Mouse (Mus musculus) ES-E14 (cell line): Measurements from ENCODE around the gene Pola1. TPM values are rescaled to one million over a fixed set of nuclear protein-coding genes. Genes with fewer than 3 reads are reported as not detected.

Source experiments
- DNase-seq: peaks from one replicate; pipeline ENCODE4 v3.0.0-alpha.2; 2013; ENCODE audit warnings: low read depth, low spot score
- H3K27ac ChIP-seq: 2 replicates; pipeline ENCODE4 v1.5.1; 2012; ENCODE audit warnings: low read depth, mild to moderate bottlenecking, low read length, moderate library complexity, mixed read lengths; ENCODE audit not compliant: poor library complexity, insufficient read depth, severe bottlenecking
- H3K36me3 ChIP-seq: 2 replicates; pipeline ENCODE4 v1.6.1; 2012; ENCODE audit warnings: mild to moderate bottlenecking, low read length, moderate library complexity, mixed read lengths; ENCODE audit not compliant: control insufficient read depth, poor library complexity, insufficient read depth, severe bottlenecking
- H3K4me1 ChIP-seq, 2 experiments: fragments of 150-350 bp in 1 of 2; sonication (generic) in 1 of 2; 2 replicates each; pipeline ENCODE4 v1.6.1; 2012; ENCODE audit warnings: low read length in 2 of 2, mild to moderate bottlenecking in 1 of 2, mixed read lengths in 1 of 2; ENCODE audit not compliant: control insufficient read depth in 2 of 2, insufficient read depth in 2 of 2, poor library complexity in 1 of 2
- H3K4me3 ChIP-seq, 2 experiments: fragments of 150-350 bp in 1 of 2; sonication (generic) in 1 of 2; 2 replicates each; pipeline ENCODE4 v1.5.1; 2012; ENCODE audit warnings: low read length in 2 of 2, low read depth in 1 of 2, mild to moderate bottlenecking in 1 of 2, mixed read lengths in 1 of 2; ENCODE audit not compliant: insufficient read depth in 1 of 2, poor library complexity in 1 of 2, severe bottlenecking in 1 of 2
- H3K9ac ChIP-seq: 2 replicates; pipeline ENCODE4 v1.6.1; 2012; ENCODE audit warnings: low read depth, mild to moderate bottlenecking, low read length, mixed read lengths; ENCODE audit not compliant: poor library complexity, insufficient read depth, severe bottlenecking
- H3K9me3 ChIP-seq: fragments of 150-350 bp; sonication (generic); 2 replicates; pipeline ENCODE4 v1.6.1; 2012; ENCODE audit warnings: low read depth, mild to moderate bottlenecking, low read length; ENCODE audit not compliant: control insufficient read depth, insufficient read depth
- CHD2 ChIP-seq: IDR thresholded peaks from 2 replicates; pipeline ENCODE4 v1.6.1; 2014; ENCODE audit warnings: mild to moderate bottlenecking, low read depth, low read length, inconsistent platforms
- HCFC1 ChIP-seq: IDR thresholded peaks from 2 replicates; pipeline ENCODE4 v1.6.1; 2012; ENCODE audit warnings: low read length, inconsistent platforms, borderline replicate concordance; ENCODE audit not compliant: insufficient read depth
- MAFK ChIP-seq: IDR thresholded peaks from 2 replicates; pipeline ENCODE4 v1.6.1; 2014; ENCODE audit warnings: mild to moderate bottlenecking, low read depth, low read length, inconsistent platforms; ENCODE audit not compliant: insufficient read depth
- ZC3H11A ChIP-seq: IDR thresholded peaks from 2 replicates; pipeline ENCODE4 v1.6.1; 2012; ENCODE audit warnings: low read depth, mild to moderate bottlenecking, inconsistent platforms, low read length, borderline replicate concordance
- ZNF384 ChIP-seq: IDR thresholded peaks from 2 replicates; pipeline ENCODE4 v1.6.1; 2012; ENCODE audit warnings: low read depth, low read length, inconsistent platforms
- in situ Hi-C, 2 experiments: fragments of 600-800 bp; cut with MboI; formaldehyde crosslinking; loops; one replicate each; pipeline ENCODE4 v1.15.1; 2025; ENCODE audit warnings: low sequenced_read_pairs in 2 of 2, inconsistent platforms in 1 of 2; ENCODE audit not compliant: unreplicated experiment in 2 of 2
- total RNA-seq: library from RNA; depleted of rRNA; stranded (reverse); fragments of 300-350 nt; gene quantifications from 2 replicates; pipeline ENCODE4 v1.2.3, GENCODE M21; 2012; rRNA removed

The Pola1 gene
- total RNA-seq, 1 experiment: 40.3 TPM

- no peak overlapping the region for H3K27ac ChIP-seq
- no peak for TF ChIP-seq ZNF384
- no peak for TF ChIP-seq MAFK
- no peak for TF ChIP-seq CHD2
- no peak for TF ChIP-seq ZC3H11A
- no peak for TF ChIP-seq HCFC1
- H3K36me3 ChIP-seq: no peaks in the 10 kb centered on the region
- no peaks in the 10 kb centered on the region for H3K9me3 ChIP-seq
- H3K4me3 ChIP-seq: peak overlapping the region; percentile 53 to 63
- no peaks in the 10 kb centered on the region for H3K4me1 ChIP-seq
- in situ Hi-C loops: no loop called here
- DNase-seq: no peak
- H3K9ac ChIP-seq: no peak overlapping the region
Measured at GRCm38 (mm10) chrX:93281028-93281723, 350.8 kb downstream of the Pola1 start.

- H3K4me1 ChIP-seq: no peaks in the 10 kb centered on the region
- no peaks in the 10 kb centered on the region for H3K9me3 ChIP-seq
- in situ Hi-C loops: no loop called here
- no peak overlapping the region for H3K9ac ChIP-seq
- no peak for DNase-seq
- no peaks in the 10 kb centered on the region for H3K36me3 ChIP-seq
- H3K27ac ChIP-seq: no peak overlapping the region
- no peak for TF ChIP-seq MAFK
- no peak for TF ChIP-seq HCFC1
- no peak for TF ChIP-seq CHD2
- TF ChIP-seq ZC3H11A: no peak
- TF ChIP-seq ZNF384: no peak
- no peak overlapping the region for H3K4me3 ChIP-seq
Measured at GRCm38 (mm10) chrX:93279940-93280339, 352.0 kb downstream of the Pola1 start.

GRCm38 (mm10) chrX:93275689-93276088 is 356.3 kb downstream of the Pola1 start:
- in situ Hi-C loops: no loop called here
- no peaks in the 10 kb centered on the region for H3K4me1 ChIP-seq
- DNase-seq: no peak
- H3K27ac ChIP-seq: no peak overlapping the region
- H3K4me3 ChIP-seq: no peak overlapping the region
- no peaks in the 10 kb centered on the region for H3K9me3 ChIP-seq
- no peak overlapping the region for H3K9ac ChIP-seq
- H3K36me3 ChIP-seq: no peaks in the 10 kb centered on the region
- TF ChIP-seq ZNF384: no peak
- TF ChIP-seq MAFK: no peak
- no peak for TF ChIP-seq HCFC1
- TF ChIP-seq ZC3H11A: no peak
- no peak for TF ChIP-seq CHD2

Other genes with a start within 250 kb of the Pola1 start
- 8.7 and 11.6 TPM in 2 replicates for gene Pcyt1b, start 22.7 kb upstream of the Pola1 start, total RNA-seq
- 18.3 and 23.4 TPM in 2 replicates for gene Pdk3, start 200.0 kb upstream of the Pola1 start, total RNA-seq